Mouse (Mus musculus): ENCODE measurements around the gene Wdr81. TPM values are rescaled to one million over a fixed set of nuclear protein-coding genes. Genes with fewer than 3 reads are reported as not detected.

Wdr81 gene
- total and polyA plus RNA-seq, 2 experiments from 2014 or later: 2.2 to 12.0 TPM

- no peaks in the 10 kb centered on the region for H3K27me3 ChIP-seq (ENCODE audit: control insufficient read depth, insufficient read depth, low read length)
- 62% methylated on average over 9 of the region's 9 CpGs for WGBS
- DNase-seq (ENCODE audit: low spot score) (no peak), ATAC-seq (ENCODE audit: insufficient read depth, low read depth) (no peak)
- no peaks in the 10 kb centered on the region for H3K4me1 ChIP-seq (ENCODE audit: control insufficient read depth, insufficient read depth)
- H3K36me3 ChIP-seq (replicated peaks; ENCODE audit: control insufficient read depth, insufficient read depth, low read length): no peaks in the 10 kb centered on the region
- no peak overlapping the region for H3K4me2 ChIP-seq (ENCODE audit: low read depth, low read length)
- no peak overlapping the region for H3K27ac ChIP-seq (ENCODE audit: low read depth)
- no peak overlapping the region for H3K4me3 ChIP-seq (ENCODE audit: low read depth, low read length)
- no peak for TF ChIP-seq CTCF (IDR thresholded peaks at IDR 0.05; ENCODE audit: low read depth)
- no peak for TF ChIP-seq EP300 (IDR thresholded peaks at IDR 0.05; ENCODE audit: low read depth)
- 0 out of 2 replicates have a peak, but pooled peaks cover 1% of the 10 kb centered on the region for H3K9me3 ChIP-seq (replicated peaks; ENCODE audit: control insufficient read depth, low read length)
- no peak overlapping the region for H3K9ac ChIP-seq (replicated peaks; ENCODE audit: low read depth, low read length)
These were observed 25.4 kb downstream of the Wdr81 start for GRCm38 (mm10) chr11:75429019-75429705.

GRCm38 (mm10) chr11:75424459-75424858 lies 30.1 kb downstream of the Wdr81 start:
- Histone ChIP-seq H3K4me3 (ENCODE audit: low read depth, low read length) (no peak overlapping the region), H3K27ac (ENCODE audit: low read depth) (no peak overlapping the region), H3K4me1 (ENCODE audit: control insufficient read depth, insufficient read depth) (no peaks in the 10 kb centered on the region), H3K27me3 (ENCODE audit: control insufficient read depth, insufficient read depth, low read length) (no peaks in the 10 kb centered on the region), H3K4me2 (ENCODE audit: low read depth, low read length) (no peak overlapping the region), H3K9me3 (replicated peaks; ENCODE audit: control insufficient read depth, low read length) (no peaks in the 10 kb centered on the region), H3K36me3 (replicated peaks; ENCODE audit: control insufficient read depth, insufficient read depth, low read length) (no peaks in the 10 kb centered on the region), H3K9ac (replicated peaks; ENCODE audit: low read depth, low read length) (no peak overlapping the region)
- 89% methylated on average over 3 of the region's 3 CpGs for WGBS
- ATAC-seq (ENCODE audit: insufficient read depth, low read depth) (no peak), DNase-seq (ENCODE audit: low spot score) (no peak)
- TF ChIP-seq CTCF (IDR thresholded peaks at IDR 0.05; ENCODE audit: low read depth) (no peak), EP300 (IDR thresholded peaks at IDR 0.05; ENCODE audit: low read depth) (no peak)

DNA sequence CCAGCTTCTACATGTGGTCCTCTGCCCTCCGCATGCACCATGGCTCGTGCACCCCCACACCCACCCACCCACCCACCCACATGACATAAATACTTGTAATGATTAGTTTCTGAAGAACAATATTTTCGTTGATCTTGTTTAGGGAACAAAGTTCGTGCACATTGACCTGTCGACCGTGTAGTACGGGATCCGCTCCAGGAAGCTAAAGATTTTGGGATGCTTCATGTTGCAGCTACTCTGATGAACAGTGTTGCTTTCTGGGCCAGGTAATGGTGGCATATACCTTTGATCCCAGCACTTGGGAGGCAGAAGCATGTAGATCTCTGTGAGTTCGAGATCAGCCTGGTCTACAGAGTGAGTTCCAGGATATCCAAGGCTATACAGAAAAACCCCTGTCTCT lies 30.5 kb downstream of the Wdr81 start:
- ATAC-seq (ENCODE audit: insufficient read depth, low read depth) (no peak), DNase-seq (ENCODE audit: low spot score) (no peak)
- Histone ChIP-seq H3K9me3 (replicated peaks; ENCODE audit: control insufficient read depth, low read length) (no peaks in the 10 kb centered on the region), H3K4me3 (ENCODE audit: low read depth, low read length) (no peak overlapping the region), H3K9ac (replicated peaks; ENCODE audit: low read depth, low read length) (no peak overlapping the region), H3K36me3 (replicated peaks; ENCODE audit: control insufficient read depth, insufficient read depth, low read length) (no peaks in the 10 kb centered on the region), H3K27ac (ENCODE audit: low read depth) (no peak overlapping the region), H3K4me2 (ENCODE audit: low read depth, low read length) (no peak overlapping the region), H3K27me3 (ENCODE audit: control insufficient read depth, insufficient read depth, low read length) (no peaks in the 10 kb centered on the region), H3K4me1 (ENCODE audit: control insufficient read depth, insufficient read depth) (no peaks in the 10 kb centered on the region)
- TF ChIP-seq CTCF (IDR thresholded peaks at IDR 0.05; ENCODE audit: low read depth) (no peak), EP300 (IDR thresholded peaks at IDR 0.05; ENCODE audit: low read depth) (no peak)
- WGBS: 88% methylated on average over 9 of the region's 9 CpGs

- ATAC-seq (ENCODE audit: insufficient read depth, low read depth): no peak
- H3K4me1 ChIP-seq (ENCODE audit: control insufficient read depth, insufficient read depth): no peaks in the 10 kb centered on the region
- no peak for TF ChIP-seq EP300 (IDR thresholded peaks at IDR 0.05; ENCODE audit: low read depth)
- TF ChIP-seq CTCF (IDR thresholded peaks at IDR 0.05; ENCODE audit: low read depth): no peak
- no peak overlapping the region for H3K9ac ChIP-seq (replicated peaks; ENCODE audit: low read depth, low read length)
- 80% methylated on average over 3 of the region's 3 CpGs for WGBS
- no peaks in the 10 kb centered on the region for H3K27me3 ChIP-seq (ENCODE audit: control insufficient read depth, insufficient read depth, low read length)
- no peaks in the 10 kb centered on the region for H3K9me3 ChIP-seq (replicated peaks; ENCODE audit: control insufficient read depth, low read length)
- H3K27ac ChIP-seq (ENCODE audit: low read depth): no peak overlapping the region
- H3K4me3 ChIP-seq (ENCODE audit: low read depth, low read length): no peak overlapping the region
- H3K4me2 ChIP-seq (ENCODE audit: low read depth, low read length): no peak overlapping the region
- no peaks in the 10 kb centered on the region for H3K36me3 ChIP-seq (replicated peaks; ENCODE audit: control insufficient read depth, insufficient read depth, low read length)
- no peak for DNase-seq (ENCODE audit: low spot score)
These were observed 31.4 kb downstream of the Wdr81 start for GRCm38 (mm10) chr11:75423091-75423490.

DNA sequence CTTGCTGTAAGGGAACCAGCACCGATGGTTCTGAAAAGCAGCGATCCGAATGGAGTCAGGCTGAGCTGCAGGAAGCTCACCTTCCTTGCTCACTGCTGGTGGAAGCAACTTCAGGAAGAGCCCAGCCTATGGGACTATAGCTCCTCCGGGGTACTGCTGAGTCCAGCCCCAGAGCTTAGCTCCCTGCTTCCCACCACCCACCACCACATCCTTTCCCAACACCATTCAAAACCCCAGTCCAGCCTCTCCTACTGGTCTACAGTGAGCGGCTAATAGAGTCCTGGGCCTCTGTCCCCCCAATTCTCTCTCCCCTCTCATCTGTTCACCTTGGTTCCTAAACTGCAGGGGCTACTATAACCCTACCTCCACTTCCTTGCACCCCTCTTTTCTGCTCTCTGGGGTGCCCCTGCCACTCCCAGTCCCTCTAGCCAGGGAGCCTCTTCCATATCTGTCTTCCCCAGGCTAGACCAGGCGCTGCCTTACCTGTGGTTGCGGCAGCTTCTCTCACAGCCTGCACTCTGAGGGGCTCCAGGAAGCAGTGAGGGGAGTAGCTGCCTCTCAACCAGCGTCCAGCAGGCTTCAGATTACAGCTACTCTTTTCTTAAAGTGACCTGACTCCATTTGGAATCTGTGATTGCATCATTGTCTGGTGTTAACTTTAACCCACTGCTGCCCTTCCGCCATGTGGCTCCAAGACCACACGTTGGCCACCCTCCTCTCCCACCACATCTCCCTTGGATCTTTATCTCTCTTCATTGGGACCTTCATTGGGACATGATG lies 32.3 kb downstream of the Wdr81 start, which contains the start of gene Serpinf1:
TSS of gene Serpinf1 (minus strand) at position 689 of the 780 bp plus-strand sequence.
- no peak for ATAC-seq (ENCODE audit: insufficient read depth, low read depth)
- DNase-seq (ENCODE audit: low spot score): no peak
- Histone ChIP-seq H3K27me3 (ENCODE audit: control insufficient read depth, insufficient read depth, low read length) (no peaks in the 10 kb centered on the region), H3K9me3 (replicated peaks; ENCODE audit: control insufficient read depth, low read length) (no peaks in the 10 kb centered on the region), H3K4me3 (ENCODE audit: low read depth, low read length) (peak within 1 kb of the TSS; percentile 18; the same call in 1 of the 2 replicates), H3K4me2 (ENCODE audit: low read depth, low read length) (peak within 1 kb of the TSS; percentile 31), H3K27ac (ENCODE audit: low read depth) (no peak within 1 kb of the TSS), H3K9ac (replicated peaks; ENCODE audit: low read depth, low read length) (no peak within 1 kb of the TSS), H3K36me3 (replicated peaks; ENCODE audit: control insufficient read depth, insufficient read depth, low read length) (no peaks in the 10 kb centered on the region), H3K4me1 (ENCODE audit: control insufficient read depth, insufficient read depth) (no peaks in the 10 kb centered on the region)
- WGBS: 43% methylated on average over 10 of the region's 10 CpGs
- TF ChIP-seq EP300 (IDR thresholded peaks at IDR 0.05; ENCODE audit: low read depth) (no peak), CTCF (IDR thresholded peaks at IDR 0.05; ENCODE audit: low read depth) (no peak)
